Mouse (Mus musculus): ENCODE results near the gene Shq1.

- TF ChIP-seq POLR2A (IDR thresholded peaks at IDR 0.05; ENCODE audit: low read depth, low read length) (no peak), CTCF (conservative IDR thresholded peaks at IDR 0.05; ENCODE audit: insufficient read depth, insufficient read length, low read depth, low read length) (no peak)
These were observed 69.3 kb downstream of the Shq1 start for GRCm38 (mm10) chr6:100601634-100602033.

Data from kidney, adult 2 months (tissue).